Mouse (Mus musculus) megakaryocyte, embryonic 14.5 days (primary cell): ENCODE measurements around the gene Acot10.

Experiments
- FLI1 ChIP-seq: IDR thresholded peaks from 2 replicates; pipeline ENCODE4 v1.6.1; 2012; ENCODE audit warnings: low read length, inconsistent platforms, mixed read lengths
- GATA1 ChIP-seq: IDR thresholded peaks from 3 replicates; pipeline ENCODE4 v1.6.1; 2012; ENCODE audit warnings: mixed read lengths, low read length, inconsistent platforms, borderline replicate concordance

GRCm38 (mm10) chr15:20711859-20712258 is 45.3 kb upstream of the Acot10 start:
- no peak for TF ChIP-seq FLI1
- no peak for TF ChIP-seq GATA1
